Mouse (Mus musculus): ENCODE measurements at regions not wholly inside any gene's neighbourhood (a gene's known extent, or its start where the extent isn't known, plus 50 kb on each side); places are given as distances from the start of the nearest gene placed in this dataset.
"Not testable (repeated sequence)": the region's sequence is repeated elsewhere in the genome, so short reads cannot be mapped to it uniquely, and the experiment has no call there.

- DNase-seq = no peak
These were observed 166.1 kb upstream of the Smlr1 start for GRCm38 (mm10) chr10:25702146-25702545.

DNA sequence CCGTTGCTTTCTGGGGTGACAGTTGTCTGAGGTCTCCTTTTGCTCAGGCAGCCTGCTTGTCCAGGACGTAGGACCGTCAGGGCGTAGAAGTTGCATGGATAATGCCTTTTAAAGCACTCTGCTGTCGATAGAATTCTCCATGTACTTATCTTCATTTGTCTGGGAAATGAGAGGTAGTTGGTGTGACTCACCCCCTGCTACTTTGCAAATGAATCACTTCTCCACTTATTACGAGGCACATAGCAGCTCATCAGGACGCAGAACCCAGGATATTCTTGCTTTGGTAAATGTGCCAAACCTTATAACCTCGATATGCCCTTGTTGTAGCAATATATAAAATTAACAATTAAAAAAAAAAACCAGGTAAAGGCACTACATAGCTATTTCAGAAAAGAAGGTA is 159.7 kb upstream of the Smlr1 start:
- DNase-seq = no peak

DNA sequence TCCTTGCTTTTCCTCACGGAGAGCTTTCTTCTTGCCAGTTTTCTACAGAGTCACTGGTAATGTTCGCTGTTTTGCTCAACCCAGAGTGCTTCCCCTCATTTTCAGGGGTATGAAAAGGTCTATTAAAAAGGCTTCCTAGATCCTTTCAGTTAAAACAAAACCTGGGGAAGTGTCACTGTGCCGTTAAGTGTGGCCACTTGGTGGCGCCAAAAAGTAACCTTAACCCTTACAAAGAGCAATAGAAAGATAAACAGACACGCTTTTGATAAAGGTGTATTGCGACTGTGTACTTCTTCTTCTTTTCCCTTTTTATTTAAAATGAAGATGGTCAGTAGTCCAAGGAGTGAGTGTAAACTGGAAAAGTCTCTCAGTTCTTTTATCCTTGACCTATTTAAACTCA is 145.2 kb upstream of the Smlr1 start:
- peak; percentile 4 to 75 for DNase-seq

GRCm38 (mm10) chr10:25677889-25678288 is 141.8 kb upstream of the Smlr1 start:
- no peak for DNase-seq

DNA sequence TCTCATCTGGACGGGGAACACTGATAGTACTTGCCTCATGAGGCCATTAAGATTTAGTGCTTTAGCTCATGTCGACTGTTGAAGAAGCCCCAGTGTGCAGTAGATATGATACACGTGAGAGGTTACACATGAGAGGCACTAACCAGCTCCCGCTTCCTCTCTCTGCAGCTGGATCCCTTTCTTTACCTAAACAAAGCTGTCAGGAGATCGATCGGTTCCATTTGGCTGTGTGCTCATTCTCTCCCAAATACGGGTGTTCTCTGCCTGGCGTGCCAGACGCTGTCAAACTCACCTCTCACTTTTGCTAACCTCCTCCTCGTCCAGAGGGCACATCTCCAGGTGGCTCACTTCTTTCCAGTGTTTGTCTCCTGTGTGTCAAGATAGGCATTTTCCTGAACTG is 139.3 kb upstream of the Smlr1 start:
- peak; percentile 25 to 41 for DNase-seq

- no peak for DNase-seq
These were observed 134.0 kb upstream of the Smlr1 start for GRCm38 (mm10) chr10:25670061-25670460.

DNA sequence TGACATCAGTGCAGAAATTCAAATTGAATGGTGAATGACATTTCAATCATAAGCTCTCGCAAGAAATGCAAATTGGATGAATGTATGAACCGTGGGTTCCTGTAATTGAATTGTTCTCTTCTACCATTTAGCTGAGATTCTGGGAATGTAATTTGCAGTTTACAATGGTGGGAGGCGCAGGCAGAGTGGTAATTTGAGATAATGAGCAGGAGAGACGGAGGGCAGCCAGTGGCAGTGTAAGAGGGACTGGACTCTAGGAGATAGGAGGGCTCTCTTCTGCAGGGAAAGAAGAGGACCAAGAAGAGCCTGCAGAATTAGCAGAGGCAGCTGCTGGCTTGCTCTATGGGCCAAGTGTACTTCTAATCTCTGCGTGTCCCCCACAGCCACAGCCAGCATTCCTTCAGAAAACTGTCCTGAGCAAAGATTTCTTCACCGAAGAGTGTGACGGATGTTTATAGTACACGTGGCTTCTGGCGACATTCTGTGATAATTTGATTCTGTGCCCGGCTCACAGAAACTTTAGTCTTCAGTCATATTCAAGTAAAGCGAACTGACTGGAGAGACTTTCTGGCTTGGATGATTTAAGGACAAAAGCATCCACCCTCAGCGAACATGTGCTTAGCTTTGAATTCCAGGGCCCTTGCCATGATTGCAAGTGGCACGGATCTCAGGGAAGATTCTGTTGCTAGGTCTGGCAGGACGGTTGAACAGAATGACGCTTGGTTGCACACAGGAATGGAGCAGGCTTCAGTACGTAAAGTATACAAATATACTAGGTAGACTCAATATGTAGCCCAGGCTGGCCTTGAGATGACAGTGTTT is 116.9 kb upstream of the Smlr1 start:
- DNase-seq = peak; percentile 9 to 18

- no peak for DNase-seq
These were observed 111.7 kb upstream of the Smlr1 start for GRCm38 (mm10) chr10:25647740-25648139.

DNA sequence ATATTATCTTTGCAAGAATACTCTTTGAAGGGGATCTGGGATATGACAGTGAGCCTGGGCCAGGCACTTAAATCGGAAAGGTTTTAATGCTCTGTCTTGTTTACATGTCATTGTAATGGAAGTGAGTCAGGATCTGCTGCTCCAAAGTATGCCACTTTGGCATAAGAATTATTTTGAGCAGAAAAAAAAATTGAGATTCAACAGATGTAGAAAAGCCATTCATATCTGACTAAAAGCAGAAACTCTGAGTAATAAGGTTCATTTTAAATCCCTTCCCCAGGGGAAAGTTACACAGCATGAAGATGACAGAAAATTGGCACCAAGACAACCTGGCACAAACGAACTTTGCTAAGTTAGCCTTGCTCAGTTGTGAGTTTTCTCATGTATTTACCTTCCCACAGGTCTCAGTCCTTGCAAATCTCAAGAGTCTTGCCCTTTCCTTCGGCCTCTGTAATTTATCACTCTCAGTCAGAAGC is 107.5 kb upstream of the Smlr1 start:
- DNase-seq = peak; percentile 4 to 14

GRCm38 (mm10) chr10:25642079-25642696 is 106.1 kb upstream of the Smlr1 start:
- DNase-seq = no peak

- no peak for DNase-seq
These were observed 97.1 kb upstream of the Smlr1 start for GRCm38 (mm10) chr10:25633058-25633614.

DNA sequence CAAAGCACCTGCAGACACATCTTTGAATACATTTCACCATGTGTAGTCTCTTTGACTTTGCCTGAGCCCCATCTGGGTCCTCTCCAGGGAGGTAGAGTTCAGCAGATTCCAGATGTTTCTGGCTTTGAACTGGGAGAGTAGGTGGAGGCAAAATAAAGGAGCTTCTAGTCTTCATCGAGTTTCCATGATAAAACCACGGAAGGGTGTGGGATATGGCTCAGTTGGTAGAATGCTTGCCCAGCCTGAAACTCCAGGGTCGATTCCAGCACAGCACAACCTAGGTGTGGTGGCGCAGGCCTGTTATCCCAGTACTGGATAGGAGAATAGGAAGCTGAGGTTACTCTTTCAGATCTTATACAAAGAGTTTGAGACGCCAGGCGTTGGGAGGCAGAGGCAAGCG is 96.2 kb upstream of the Smlr1 start:
- no peak for DNase-seq

GRCm38 (mm10) chr10:25622585-25622984 is 86.5 kb upstream of the Smlr1 start:
- no peak for DNase-seq

DNA sequence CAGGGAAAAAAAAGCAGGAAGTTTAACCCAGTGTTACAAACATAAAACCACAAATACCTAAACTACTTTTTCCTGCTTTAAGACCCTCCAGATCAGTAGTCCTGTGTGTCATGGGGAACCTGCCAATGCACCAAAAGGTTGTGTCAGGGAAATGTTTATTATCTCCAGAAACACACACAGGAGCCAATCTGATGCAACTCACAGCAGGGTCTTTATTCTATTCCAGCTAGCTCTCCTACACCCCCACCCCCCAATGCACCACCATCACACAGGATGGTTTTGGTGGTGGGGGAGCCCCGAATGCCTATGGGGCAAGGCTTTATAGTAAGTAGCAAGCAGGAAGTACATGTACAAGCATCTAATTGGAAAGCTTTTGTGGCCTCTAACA is 85.7 kb upstream of the Smlr1 start:
- DNase-seq = not testable (repeated sequence)

DNA sequence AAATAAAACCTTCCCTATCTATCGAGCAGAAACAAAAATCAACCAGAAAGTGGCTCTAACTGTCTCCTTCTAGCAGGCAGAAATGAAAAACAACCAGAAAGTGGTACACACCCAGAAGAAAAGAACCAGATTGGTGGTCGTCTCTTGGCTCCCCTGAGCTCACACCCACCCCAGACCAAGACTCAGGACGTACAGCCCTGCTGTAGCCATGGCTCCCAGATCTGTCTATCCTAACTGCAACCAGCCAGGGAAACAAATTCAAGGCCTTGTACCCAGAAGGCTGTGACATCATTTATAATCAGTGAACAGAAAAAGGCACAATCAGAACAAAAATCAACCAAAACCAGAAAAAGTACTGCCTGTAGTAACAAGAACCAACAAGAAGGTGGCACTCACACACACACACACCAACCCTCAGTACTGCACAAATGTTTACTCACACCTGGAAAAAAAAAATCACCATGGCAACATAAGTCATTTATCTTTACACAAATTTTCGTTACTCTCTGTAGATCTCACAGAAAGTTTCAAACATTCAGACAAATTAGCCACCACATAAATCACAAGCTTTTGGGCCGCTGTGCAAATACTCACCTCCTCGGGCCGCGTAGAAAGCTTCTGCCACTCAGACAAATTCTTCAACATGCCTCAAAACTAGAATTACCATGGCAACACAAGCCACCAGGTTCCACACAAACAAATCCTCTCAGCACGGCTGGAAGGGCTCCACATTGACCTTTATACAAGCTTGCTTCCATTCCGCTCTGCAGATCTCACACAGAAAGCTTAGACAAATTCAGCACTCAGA is 85.1 kb upstream of the Smlr1 start:
- no peak for DNase-seq

DNA sequence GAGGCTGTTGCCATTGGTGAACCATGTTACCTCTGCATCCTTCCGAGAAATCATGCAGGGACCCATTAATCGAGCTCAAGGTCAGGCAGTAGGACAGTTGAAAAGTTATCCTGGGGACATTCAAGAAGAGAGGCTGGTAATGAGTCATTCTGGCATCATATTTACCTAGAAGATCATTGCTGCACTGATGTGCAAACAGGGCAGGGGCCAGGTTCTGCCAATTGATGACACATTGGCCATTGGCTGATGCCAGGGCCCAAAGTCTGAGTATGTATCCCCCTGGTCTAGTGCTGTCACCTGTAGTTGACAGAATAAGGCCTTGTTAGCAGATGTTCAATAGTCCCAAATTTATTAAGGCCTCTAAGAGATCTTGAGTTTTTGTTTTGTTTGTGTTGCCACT is 83.6 kb upstream of the Smlr1 start:
- DNase-seq = no peak

GRCm38 (mm10) chr10:25601471-25601870 is 65.4 kb upstream of the Smlr1 start:
- no peak for DNase-seq

DNA sequence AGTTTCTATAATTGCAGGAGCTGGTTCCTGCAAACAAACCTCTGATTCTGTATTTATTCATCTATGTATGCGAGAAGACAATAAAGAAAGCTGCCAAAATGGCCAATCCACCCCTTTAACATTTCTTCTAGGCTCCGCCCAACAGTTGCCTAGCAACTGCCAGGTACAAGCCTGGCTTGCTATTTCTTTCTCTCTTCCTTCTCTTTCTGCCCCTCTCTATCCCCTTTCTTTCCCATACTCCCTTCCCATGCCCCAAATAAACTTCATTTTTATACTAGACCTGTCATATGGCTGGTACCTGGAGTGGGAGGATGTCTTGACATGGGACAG is 53.2 kb upstream of the Smlr1 start:
- DNase-seq = no peak

GRCm38 (mm10) chr10:25588611-25589315 is 52.7 kb upstream of the Smlr1 start:
- no peak for DNase-seq
